Mouse (Mus musculus) embryonic fibroblast, embryonic 13.5 days (primary cell): ENCODE data around the gene Lpcat2.

Source experiments
- CTCF ChIP-seq: IDR thresholded peaks from 2 replicates; pipeline ENCODE4 v1.5.1; 2011; ENCODE audit warnings: mild to moderate bottlenecking, control low read depth, low read length, moderate library complexity, borderline replicate concordance; ENCODE audit not compliant: insufficient read depth
- POLR2A ChIP-seq: IDR thresholded peaks from 2 replicates; pipeline ENCODE4 v1.6.1; 2011; ENCODE audit warnings: low read depth, mild to moderate bottlenecking, control low read depth, low read length, moderate library complexity

DNA sequence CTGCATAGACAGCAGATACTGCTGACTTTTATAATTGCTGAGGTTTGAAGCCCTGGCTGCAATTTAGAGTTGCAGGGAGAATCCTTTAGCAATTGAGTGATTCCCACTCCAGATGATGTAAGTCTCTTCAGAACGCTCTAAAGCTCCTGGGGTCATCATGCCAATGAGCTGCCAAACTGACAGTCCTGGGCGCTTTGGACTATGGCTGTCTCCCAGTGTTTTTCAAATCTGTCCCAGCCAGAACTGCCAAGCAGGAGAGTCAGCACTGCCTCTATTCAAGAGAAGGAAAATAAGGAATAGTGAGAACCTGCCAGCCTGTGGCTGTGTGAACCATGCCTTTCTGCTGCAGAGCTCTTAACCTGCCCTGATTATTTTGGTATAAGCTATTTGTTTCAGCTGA lies 47.8 kb downstream of the Lpcat2 start:
- TF ChIP-seq CTCF, result no peak
- TF ChIP-seq POLR2A, result no peak
